Mouse (Mus musculus): ENCODE measurements around the gene Elmo1. TPM values are rescaled to one million over a fixed set of nuclear protein-coding genes. Genes with fewer than 3 reads are reported as not detected.

The Elmo1 gene
- polyA plus RNA-seq, 1 experiment, result not detected

- no peaks in the 10 kb centered on the region for H3K79me3 ChIP-seq (ENCODE audit: low read depth)
- no peaks in the 10 kb centered on the region for H3K79me2 ChIP-seq (ENCODE audit: control insufficient read depth, insufficient read depth)
- H3K4me3 ChIP-seq (ENCODE audit: insufficient read depth, poor library complexity, severe bottlenecking), result no peak overlapping the region
- H3ac ChIP-seq (ENCODE audit: control insufficient read depth, insufficient read length, low read depth), result no peak overlapping the region
- no peaks in the 10 kb centered on the region for H3K36me3 ChIP-seq (ENCODE audit: control insufficient read depth, insufficient read depth)
- TF ChIP-seq CEBPB (IDR thresholded peaks at IDR 0.05; ENCODE audit: low read depth) (no peak), CTCF (IDR thresholded peaks at IDR 0.05; ENCODE audit: control insufficient read depth, insufficient read depth, insufficient read length) (no peak), MYOG (IDR thresholded peaks at IDR 0.05; ENCODE audit: control insufficient read depth, extremely low read depth, insufficient read length) (no peak), MAX (IDR thresholded peaks at IDR 0.05) (no peak), MYOD1 (IDR thresholded peaks at IDR 0.05; ENCODE audit: control insufficient read depth, insufficient read length, low read depth) (no peak), USF1 (IDR thresholded peaks at IDR 0.05; ENCODE audit: low read depth) (no peak), FOSL1 (IDR thresholded peaks at IDR 0.05; ENCODE audit: insufficient read depth, low read length, poor library complexity, severe bottlenecking) (no peak)
- peaks cover 6% of the 10 kb centered on the region for H3K27me3 ChIP-seq (ENCODE audit: control insufficient read depth, insufficient read depth, insufficient read length)
These were observed 240.6 kb downstream of the Elmo1 start for GRCm38 (mm10) chr13:20330954-20331353.

GRCm38 (mm10) chr13:20335051-20335888, 244.9 kb downstream of the Elmo1 start:
- Histone ChIP-seq H3K27me3 (ENCODE audit: control insufficient read depth, insufficient read depth, insufficient read length) (peaks cover 6% of the 10 kb centered on the region), H3K4me3 (ENCODE audit: insufficient read depth, poor library complexity, severe bottlenecking) (no peak overlapping the region), H3K79me3 (ENCODE audit: low read depth) (no peaks in the 10 kb centered on the region), H3ac (ENCODE audit: control insufficient read depth, insufficient read length, low read depth) (no peak overlapping the region), H3K79me2 (ENCODE audit: control insufficient read depth, insufficient read depth) (no peaks in the 10 kb centered on the region), H3K36me3 (ENCODE audit: control insufficient read depth, insufficient read depth) (no peaks in the 10 kb centered on the region)
- TF ChIP-seq MYOD1 (IDR thresholded peaks at IDR 0.05; ENCODE audit: control insufficient read depth, insufficient read length, low read depth) (no peak), MAX (IDR thresholded peaks at IDR 0.05) (no peak), MYOG (IDR thresholded peaks at IDR 0.05; ENCODE audit: control insufficient read depth, extremely low read depth, insufficient read length) (no peak)

DNA sequence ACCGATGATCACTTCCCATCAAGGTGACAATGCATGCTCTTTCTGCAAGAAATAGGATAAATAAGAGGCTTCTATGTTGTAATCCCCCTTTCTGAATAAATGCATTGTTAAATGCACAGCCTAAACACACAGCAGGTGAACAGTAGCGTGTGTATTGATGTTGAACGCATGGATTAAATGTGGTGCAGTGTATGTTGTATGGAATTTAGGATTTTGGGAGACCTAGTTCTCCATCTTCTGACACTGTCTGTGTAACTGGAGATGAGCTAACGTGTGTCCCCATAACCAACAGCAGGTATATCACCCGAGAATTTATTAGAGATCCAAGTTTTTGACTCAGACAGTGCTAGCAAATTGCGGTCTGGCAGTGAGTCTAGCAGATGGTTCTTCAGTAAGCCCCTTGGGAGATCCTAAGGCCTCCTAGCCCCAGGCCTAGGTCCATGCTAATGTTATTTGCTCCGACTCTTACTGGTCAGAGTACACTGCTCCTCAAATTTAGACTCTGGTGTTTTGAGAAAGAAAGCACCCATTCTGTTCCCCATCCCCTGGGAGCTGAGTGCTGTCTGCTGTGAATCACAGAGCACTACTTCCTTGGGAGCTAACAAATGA, 245.6 kb downstream of the Elmo1 start:
- Histone ChIP-seq H3K27me3 (ENCODE audit: control insufficient read depth, insufficient read depth, insufficient read length) (peaks cover 5% of the 10 kb centered on the region), H3ac (ENCODE audit: control insufficient read depth, insufficient read length, low read depth) (no peak overlapping the region), H3K79me3 (ENCODE audit: low read depth) (no peaks in the 10 kb centered on the region), H3K36me3 (ENCODE audit: control insufficient read depth, insufficient read depth) (no peaks in the 10 kb centered on the region), H3K4me3 (ENCODE audit: insufficient read depth, poor library complexity, severe bottlenecking) (no peak overlapping the region), H3K79me2 (ENCODE audit: control insufficient read depth, insufficient read depth) (no peaks in the 10 kb centered on the region)
- TF ChIP-seq CTCF (IDR thresholded peaks at IDR 0.05; ENCODE audit: control insufficient read depth, insufficient read depth, insufficient read length), result no peak
- no peak for TF ChIP-seq MYOG (IDR thresholded peaks at IDR 0.05; ENCODE audit: control insufficient read depth, extremely low read depth, insufficient read length)
- TF ChIP-seq CEBPB (IDR thresholded peaks at IDR 0.05; ENCODE audit: low read depth), result no peak
- no peak for TF ChIP-seq MYOD1 (IDR thresholded peaks at IDR 0.05; ENCODE audit: control insufficient read depth, insufficient read length, low read depth)
- TF ChIP-seq MAX (IDR thresholded peaks at IDR 0.05), result no peak
- no peak for TF ChIP-seq USF1 (IDR thresholded peaks at IDR 0.05; ENCODE audit: low read depth)
- no peak for TF ChIP-seq FOSL1 (IDR thresholded peaks at IDR 0.05; ENCODE audit: insufficient read depth, low read length, poor library complexity, severe bottlenecking)

- Histone ChIP-seq H3K27me3 (ENCODE audit: control insufficient read depth, insufficient read depth, insufficient read length) (no peaks in the 10 kb centered on the region), H3ac (ENCODE audit: control insufficient read depth, insufficient read length, low read depth) (no peak overlapping the region), H3K79me2 (ENCODE audit: control insufficient read depth, insufficient read depth) (no peaks in the 10 kb centered on the region), H3K36me3 (ENCODE audit: control insufficient read depth, insufficient read depth) (no peaks in the 10 kb centered on the region), H3K79me3 (ENCODE audit: low read depth) (no peaks in the 10 kb centered on the region), H3K4me3 (ENCODE audit: insufficient read depth, poor library complexity, severe bottlenecking) (no peak overlapping the region)
- TF ChIP-seq CTCF (IDR thresholded peaks at IDR 0.05; ENCODE audit: control insufficient read depth, insufficient read depth, insufficient read length), result no peak
- TF ChIP-seq MYOG (IDR thresholded peaks at IDR 0.05; ENCODE audit: control insufficient read depth, extremely low read depth, insufficient read length), result no peak
- TF ChIP-seq FOSL1 (IDR thresholded peaks at IDR 0.05; ENCODE audit: insufficient read depth, low read length, poor library complexity, severe bottlenecking), result no peak
- no peak for TF ChIP-seq MAX (IDR thresholded peaks at IDR 0.05)
- no peak for TF ChIP-seq CEBPB (IDR thresholded peaks at IDR 0.05; ENCODE audit: low read depth)
- no peak for TF ChIP-seq USF1 (IDR thresholded peaks at IDR 0.05; ENCODE audit: low read depth)
- no peak for TF ChIP-seq MYOD1 (IDR thresholded peaks at IDR 0.05; ENCODE audit: control insufficient read depth, insufficient read length, low read depth)
These were observed 252.5 kb downstream of the Elmo1 start for GRCm38 (mm10) chr13:20342881-20343280.

DNA sequence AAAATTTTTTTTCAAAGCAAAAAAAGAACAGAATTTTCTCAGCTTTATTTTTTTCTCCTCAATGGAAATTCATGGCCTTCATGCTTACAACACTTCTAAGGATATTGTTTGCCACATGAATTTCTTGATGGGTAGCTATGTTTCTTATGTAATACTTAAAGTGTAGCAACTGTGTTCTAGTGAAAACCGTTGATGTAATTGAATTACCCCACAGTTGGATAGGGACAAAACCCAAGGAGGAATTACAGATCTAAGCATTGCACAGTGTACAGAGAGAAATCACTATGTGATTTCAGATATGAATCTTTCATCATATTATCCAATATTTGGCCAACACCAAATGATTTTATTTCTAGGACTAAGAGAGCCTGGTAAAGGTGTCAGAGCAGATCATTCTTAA, 259.4 kb downstream of the Elmo1 start:
- no peak overlapping the region for H3ac ChIP-seq (ENCODE audit: control insufficient read depth, insufficient read length, low read depth)
- H3K27me3 ChIP-seq (ENCODE audit: control insufficient read depth, insufficient read depth, insufficient read length), result no peaks in the 10 kb centered on the region
- H3K79me3 ChIP-seq (ENCODE audit: low read depth), result no peaks in the 10 kb centered on the region
- no peaks in the 10 kb centered on the region for H3K36me3 ChIP-seq (ENCODE audit: control insufficient read depth, insufficient read depth)
- no peaks in the 10 kb centered on the region for H3K79me2 ChIP-seq (ENCODE audit: control insufficient read depth, insufficient read depth)
- H3K4me3 ChIP-seq (ENCODE audit: insufficient read depth, poor library complexity, severe bottlenecking), result no peak overlapping the region
- TF ChIP-seq MAX (IDR thresholded peaks at IDR 0.05), result no peak
- no peak for TF ChIP-seq USF1 (IDR thresholded peaks at IDR 0.05; ENCODE audit: low read depth)

DNA sequence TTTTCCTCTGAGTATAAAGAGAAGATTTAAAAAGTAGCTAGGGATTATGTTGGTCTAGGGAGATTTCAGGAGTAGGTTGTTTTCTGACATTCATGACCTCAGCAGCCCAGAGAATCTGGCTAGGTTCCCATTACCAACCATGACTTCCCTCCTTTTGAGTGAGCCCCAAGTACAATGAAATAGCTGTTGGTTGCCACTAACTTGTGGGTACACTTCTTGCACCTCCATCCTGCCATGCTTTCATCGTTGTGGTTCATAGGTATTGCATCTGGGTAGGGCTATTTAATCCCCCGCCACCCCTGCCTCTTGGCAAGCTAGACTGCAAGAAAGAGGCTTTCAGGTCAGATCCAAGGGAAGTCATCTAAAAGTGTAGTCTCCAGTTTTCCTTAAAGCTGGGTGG, 262.2 kb downstream of the Elmo1 start:
- Histone ChIP-seq H3ac (ENCODE audit: control insufficient read depth, insufficient read length, low read depth) (no peak overlapping the region), H3K4me3 (ENCODE audit: insufficient read depth, poor library complexity, severe bottlenecking) (no peak overlapping the region), H3K79me2 (ENCODE audit: control insufficient read depth, insufficient read depth) (no peaks in the 10 kb centered on the region), H3K27me3 (ENCODE audit: control insufficient read depth, insufficient read depth, insufficient read length) (no peaks in the 10 kb centered on the region), H3K79me3 (ENCODE audit: low read depth) (no peaks in the 10 kb centered on the region), H3K36me3 (ENCODE audit: control insufficient read depth, insufficient read depth) (no peaks in the 10 kb centered on the region)
- TF ChIP-seq MYOG (IDR thresholded peaks at IDR 0.05; ENCODE audit: control insufficient read depth, extremely low read depth, insufficient read length) (no peak), USF1 (IDR thresholded peaks at IDR 0.05; ENCODE audit: low read depth) (no peak), CEBPB (IDR thresholded peaks at IDR 0.05; ENCODE audit: low read depth) (no peak), FOSL1 (IDR thresholded peaks at IDR 0.05; ENCODE audit: insufficient read depth, low read length, poor library complexity, severe bottlenecking) (no peak), MYOD1 (IDR thresholded peaks at IDR 0.05; ENCODE audit: control insufficient read depth, insufficient read length, low read depth) (no peak), MAX (IDR thresholded peaks at IDR 0.05) (no peak), CTCF (IDR thresholded peaks at IDR 0.05; ENCODE audit: control insufficient read depth, insufficient read depth, insufficient read length) (no peak)

All from C2C12 (cell line).